In the genomic region with DNA sequence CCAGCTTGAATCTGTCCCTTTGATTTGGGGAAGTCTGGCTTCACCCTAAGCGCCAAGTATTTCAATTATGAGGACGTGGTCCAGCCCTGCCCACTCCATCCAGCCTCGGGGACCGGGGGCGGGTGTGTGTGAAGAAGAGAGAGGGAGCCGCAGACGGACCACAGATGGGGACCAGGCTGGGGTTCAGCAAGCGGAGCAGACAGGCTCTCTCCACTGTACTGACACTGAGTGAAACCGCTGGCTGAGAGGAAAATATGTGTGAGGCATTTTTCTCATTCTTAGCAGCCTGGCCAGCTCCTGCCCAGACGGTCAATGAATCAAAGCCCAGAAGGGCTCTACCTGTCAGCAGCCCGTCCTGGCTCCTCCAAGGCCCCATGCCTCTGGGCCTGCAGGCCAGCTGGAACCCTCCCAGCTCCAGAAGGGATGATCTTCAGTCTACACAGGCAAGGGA, we compare ENCODE assay signal across 12 mouse cellular contexts. TPM values are rescaled to one million over a fixed set of nuclear protein-coding genes. Genes with fewer than 3 reads are reported as not detected.
DNase-seq lines count a peak whose midpoint lies in the region; ATAC-seq lines count a peak whose summit lies in the region.
"Had no signal": no experiment of that assay in that cellular context is flagged by ENCODE, and none has a peak within 500 bp of the region (broad histone marks: within the 10 kb centered on the region; RNA-seq: fewer than 3 reads in every experiment).

No protein-coding gene starts in this region.

- peaks cover 11% of the 10 kb centered on the region; the same call in 1 of the 2 replicates for H3K4me1 ChIP-seq in intestine, embryonic 15.5 days (replicated peaks)
- H3K4me1 ChIP-seq in stomach, embryonic 16.5 days (ENCODE audit: control insufficient read depth, insufficient read depth, low read length), result peaks cover 9% of the 10 kb centered on the region; the same call in 1 of the 2 replicates
- H3K4me1 ChIP-seq: forebrain, embryonic 13.5 days had no signal

- intact Hi-C loops in left cerebral cortex, postnatal 4 days (cut with DNase I), result no loop called here
- intact Hi-C loops in left cerebral cortex, postnatal 25 days (cut with DNase I), result no loop called here

- 44% methylated on average over 11 of the region's 11 CpGs for WGBS in intestine, embryonic 15.5 days
- 30% methylated on average over 11 of the region's 11 CpGs for WGBS in stomach, embryonic 16.5 days

- H3K4me2 ChIP-seq in intestine, embryonic 15.5 days (replicated peaks), result no peak overlapping the region
- H3K4me2 ChIP-seq in stomach, embryonic 16.5 days (ENCODE audit: low read depth, low read length), result no peak overlapping the region
- H3K4me2 ChIP-seq: forebrain, embryonic 13.5 days had no signal

- no peaks in the 10 kb centered on the region for H3K36me3 ChIP-seq in intestine, embryonic 15.5 days
- no peaks in the 10 kb centered on the region for H3K36me3 ChIP-seq in stomach, embryonic 16.5 days (ENCODE audit: control insufficient read depth, insufficient read depth, low read length)

- H3K4me3 ChIP-seq in intestine, embryonic 15.5 days (replicated peaks), result no peak overlapping the region
- H3K4me3 ChIP-seq in stomach, embryonic 16.5 days (replicated peaks; ENCODE audit: low read length), result no peak overlapping the region
- H3K4me3 ChIP-seq: forebrain, embryonic 13.5 days; megakaryocyte, embryonic 14.5 days had no signal

- no peaks in the 10 kb centered on the region for H3K27me3 ChIP-seq in intestine, embryonic 15.5 days (replicated peaks)
- no peaks in the 10 kb centered on the region for H3K27me3 ChIP-seq in stomach, embryonic 16.5 days (ENCODE audit: control insufficient read depth, insufficient read depth, low read length)
- H3K27me3 ChIP-seq: forebrain, embryonic 13.5 days had no signal

- peak; percentile 53 for ATAC-seq in intestine, embryonic 15.5 days
- peak; percentile 68 for ATAC-seq in stomach, embryonic 16.5 days (ENCODE audit: insufficient read depth, low FRiP score)
- ATAC-seq: forebrain, embryonic 13.5 days had no signal

- H3K27ac ChIP-seq in intestine, embryonic 15.5 days, result peak overlapping the region; percentile 29
- H3K27ac ChIP-seq in stomach, embryonic 16.5 days (ENCODE audit: low read length), result peak overlapping the region; percentile 59
- H3K27ac ChIP-seq: forebrain, embryonic 13.5 days had no signal

- H3K9me3 ChIP-seq in intestine, embryonic 15.5 days, result no peaks in the 10 kb centered on the region
- H3K9me3 ChIP-seq in stomach, embryonic 16.5 days (replicated peaks; ENCODE audit: control insufficient read depth, low read length), result no peaks in the 10 kb centered on the region
- H3K9me3 ChIP-seq: forebrain, embryonic 13.5 days; megakaryocyte, embryonic 14.5 days had no signal

- peak; percentile 71 to 76 for DNase-seq in cerebellum, postnatal 10 days
- DNase-seq in cerebellum, adult 11-12 months, result no peak
- peak; percentile 69 for DNase-seq in left cerebral cortex, postnatal 4 days
- no peak for DNase-seq in left cerebral cortex, postnatal 25 days (ENCODE audit: low spot score in 2 of 2)
- DNase-seq in urinary bladder, postnatal 36 days (ENCODE audit: low spot score in 2 of 2), result no peak
- no peak for DNase-seq in right cerebral cortex, postnatal 25 days
- DNase-seq: cerebellum, adult 11 months; thymus, postnatal 14 days had no signal

- no peak overlapping the region for H3K9ac ChIP-seq in intestine, embryonic 15.5 days
- H3K9ac ChIP-seq in stomach, embryonic 16.5 days (ENCODE audit: low read length), result peak overlapping the region; percentile 23; the same call in 1 of the 2 replicates
- H3K9ac ChIP-seq: forebrain, embryonic 13.5 days had no signal

RNA-seq across cellular contexts. Expression of a gene that starts 19.1 kb away (rescaled TPM):
- under 1 TPM; 0.08 TPM for total RNA-seq in left cerebral cortex, postnatal 4 days (2021)
- total RNA-seq in left cerebral cortex, postnatal 25 days (2021), result under 1 TPM; 0.23 to 0.25 TPM
- polyA plus RNA-seq in intestine, embryonic 15.5 days (2015; fragmentation: Nextera tagmentation; extraction: Ambion mirVana), result 0.62 and 0.92 TPM in 2 replicates
- polyA plus RNA-seq in stomach, embryonic 16.5 days (2015; fragmentation: Nextera tagmentation; extraction: Ambion mirVana), result 1.0 and 1.1 TPM in 2 replicates

RNA-seq across cellular contexts. Expression of a gene that starts 40.2 kb away (rescaled TPM):
- under 1 TPM in 1 of 2 experiments, not detected in 1; 0.30 TPM for total RNA-seq in left cerebral cortex, postnatal 4 days (2021)
- under 1 TPM in 1 of 2 experiments, not detected in 1; 0.16 TPM for total RNA-seq in left cerebral cortex, postnatal 25 days (2021)
- polyA plus RNA-seq in intestine, embryonic 15.5 days (2015; fragmentation: Nextera tagmentation; extraction: Ambion mirVana), result 0.20 and 0.26 TPM in 2 replicates
- polyA plus RNA-seq in stomach, embryonic 16.5 days (2015; fragmentation: Nextera tagmentation; extraction: Ambion mirVana), result 0.14 and 0.32 TPM in 2 replicates
- polyA plus RNA-seq: forebrain, embryonic 13.5 days had no signal

RNA-seq across cellular contexts. Expression of a gene that starts 58.4 kb away (rescaled TPM):
- 1 to 10 TPM; 1.8 to 1.9 TPM for total RNA-seq in left cerebral cortex, postnatal 4 days (2021)
- 1 to 10 TPM; 3.9 to 6.1 TPM for total RNA-seq in left cerebral cortex, postnatal 25 days (2021)
- polyA plus RNA-seq in intestine, embryonic 15.5 days (2015; fragmentation: Nextera tagmentation; extraction: Ambion mirVana), result 3.1 and 4.5 TPM in 2 replicates
- 6.0 and 8.7 TPM in 2 replicates for polyA plus RNA-seq in stomach, embryonic 16.5 days (2015; fragmentation: Nextera tagmentation; extraction: Ambion mirVana)

Comparison
In these comparisons a context has a peak if more than half of its experiments do, and no peak if none do; other contexts are left out.
1. DNase-seq: peak in cerebellum, postnatal 10 days (2 of 2) and left cerebral cortex, postnatal 4 days (single experiment); none in cerebellum, adult 11-12 months (single experiment), left cerebral cortex, postnatal 25 days (0 of 2), urinary bladder, postnatal 36 days (0 of 2) and right cerebral cortex, postnatal 25 days (single experiment).